Mouse (Mus musculus) hindbrain, embryonic 14.5 days (tissue): Measurements from ENCODE around the gene Tescl. TPM values are rescaled to one million over a fixed set of nuclear protein-coding genes. Genes with fewer than 3 reads are reported as not detected.
A peak's percentile ranks its signal among the peaks of the same experiment; 100 is the strongest.

Experiments used
- ATAC-seq: fragments of 200-750 bp; cut with Nextera tagmentation; 2 replicates; pipeline ENCODE4 v1.8.0; 2017; ENCODE audit warnings: moderate number of reproducible peaks, mild to moderate bottlenecking, moderate TSS enrichment, moderate library complexity; ENCODE audit not compliant: low FRiP score
- DNase-seq: peaks from one replicate; pipeline ENCODE4 v3.0.0-alpha.2; 2015; ENCODE audit warnings: low spot score
- H3K27ac ChIP-seq: fragments of 300-500 bp; sonication (generic); 2 replicates; pipeline ENCODE4 v1.5.1; 2014; ENCODE audit warnings: mild to moderate bottlenecking, moderate library complexity
- H3K27me3 ChIP-seq: fragments of 300-500 bp; sonication (generic); 2 replicates; pipeline ENCODE4 v1.6.1; 2014; ENCODE audit warnings: mild to moderate bottlenecking, low read length, mixed read lengths; ENCODE audit not compliant: control insufficient read depth, insufficient read depth
- H3K36me3 ChIP-seq: fragments of 300-500 bp; sonication (generic); replicated peaks from 2 replicates; pipeline ENCODE4 v1.6.1; 2014; ENCODE audit not compliant: control insufficient read depth, insufficient read depth
- H3K4me1 ChIP-seq: fragments of 300-500 bp; sonication (generic); replicated peaks from 2 replicates; pipeline ENCODE4 v1.6.1; 2014; ENCODE audit warnings: antibody characterized with exemption, low read length, mixed read lengths; ENCODE audit not compliant: control insufficient read depth, insufficient read depth
- H3K4me2 ChIP-seq: fragments of 300-500 bp; sonication (generic); replicated peaks from 2 replicates; pipeline ENCODE4 v1.6.1; 2014; ENCODE audit warnings: mild to moderate bottlenecking, moderate library complexity
- H3K4me3 ChIP-seq: fragments of 300-500 bp; sonication (generic); replicated peaks from 2 replicates; pipeline ENCODE4 v1.5.1; 2014; ENCODE audit warnings: mild to moderate bottlenecking, low read length
- H3K9ac ChIP-seq: fragments of 300-500 bp; sonication (generic); 2 replicates; pipeline ENCODE4 v1.6.1; 2014
- H3K9me3 ChIP-seq: fragments of 300-500 bp; sonication (generic); 2 replicates; pipeline ENCODE4 v1.6.1; 2016; ENCODE audit warnings: low read length; ENCODE audit not compliant: control insufficient read depth
- WGBS: fragments of 180-500 bp; shearing (Covaris S2); extraction: QIAGEN DNeasy Blood & Tissue Kit; methylation state at CpG from one replicate; pipeline ENCODE4 v1.1.7; 2014; 5-methylcytosine and 5-hydroxymethylcytosine counted together
- polyA plus RNA-seq: library from polyadenylated mRNA; unstranded; fragments of >200 nt; fragmentation: Nextera tagmentation; extraction: Ambion mirVana; gene quantifications from 2 replicates; pipeline ENCODE4 v1.2.1, GENCODE M21; 2014

Tescl gene
- polyA plus RNA-seq, 1 experiment from 2014 or later: 0.31 TPM

GRCm38 (mm10) chr7:24372786-24373185, 39.0 kb upstream of the Tescl start:
- 79% methylated on average over 4 of the region's 4 CpGs for WGBS

GRCm38 (mm10) chr7:24372300-24372699, 38.6 kb upstream of the Tescl start:
- DNase-seq (no peak), ATAC-seq (no peak)
- Histone ChIP-seq H3K9me3 (no peaks in the 10 kb centered on the region), H3K9ac (no peak overlapping the region), H3K36me3 (no peaks in the 10 kb centered on the region), H3K27me3 (no peaks in the 10 kb centered on the region; the same call in 1 of the 2 replicates), H3K4me1 (peaks cover 4% of the 10 kb centered on the region; the same call in 1 of the 2 replicates), H3K27ac (no peak overlapping the region), H3K4me2 (no peak overlapping the region), H3K4me3 (no peak overlapping the region)
- 86% methylated on average over 9 of the region's 11 CpGs for WGBS

More at GRCm38 (mm10) chr7:24372786-24373185, 39.0 kb upstream of the Tescl start:
- Histone ChIP-seq H3K27me3 (no peaks in the 10 kb centered on the region; the same call in 1 of the 2 replicates), H3K9ac (no peak overlapping the region), H3K4me3 (no peak overlapping the region), H3K27ac (peak overlapping the region; percentile 77; the same call in 1 of the 2 replicates), H3K4me2 (no peak overlapping the region), H3K4me1 (peaks cover 4% of the 10 kb centered on the region; the same call in 1 of the 2 replicates), H3K36me3 (no peaks in the 10 kb centered on the region), H3K9me3 (no peaks in the 10 kb centered on the region)
- DNase-seq (no peak), ATAC-seq (no peak)

- Histone ChIP-seq H3K4me1 (0 out of 2 replicates have a peak, but pooled peaks cover 4% of the 10 kb centered on the region), H3K9ac (no peak overlapping the region), H3K27ac (no peak overlapping the region), H3K27me3 (no peaks in the 10 kb centered on the region), H3K4me3 (no peak overlapping the region), H3K4me2 (no peak overlapping the region), H3K36me3 (no peaks in the 10 kb centered on the region), H3K9me3 (no peaks in the 10 kb centered on the region)
- 72% methylated on average over 3 of the region's 3 CpGs for WGBS
- DNase-seq: no peak
- no peak for ATAC-seq
These were observed 38.0 kb upstream of the Tescl start for GRCm38 (mm10) chr7:24371809-24372145.

GRCm38 (mm10) chr7:24371012-24371808, 37.5 kb upstream of the Tescl start:
- no peak overlapping the region for H3K9ac ChIP-seq
- H3K27me3 ChIP-seq: no peaks in the 10 kb centered on the region
- H3K4me1 ChIP-seq: 0 out of 2 replicates have a peak, but pooled peaks cover 4% of the 10 kb centered on the region
- H3K27ac ChIP-seq: no peak overlapping the region
- DNase-seq: no peak
- no peaks in the 10 kb centered on the region for H3K9me3 ChIP-seq
- H3K4me3 ChIP-seq: no peak overlapping the region
- ATAC-seq: no peak
- no peaks in the 10 kb centered on the region for H3K36me3 ChIP-seq
- 79% methylated on average over 7 of the region's 7 CpGs for WGBS
- H3K4me2 ChIP-seq: no peak overlapping the region

DNA sequence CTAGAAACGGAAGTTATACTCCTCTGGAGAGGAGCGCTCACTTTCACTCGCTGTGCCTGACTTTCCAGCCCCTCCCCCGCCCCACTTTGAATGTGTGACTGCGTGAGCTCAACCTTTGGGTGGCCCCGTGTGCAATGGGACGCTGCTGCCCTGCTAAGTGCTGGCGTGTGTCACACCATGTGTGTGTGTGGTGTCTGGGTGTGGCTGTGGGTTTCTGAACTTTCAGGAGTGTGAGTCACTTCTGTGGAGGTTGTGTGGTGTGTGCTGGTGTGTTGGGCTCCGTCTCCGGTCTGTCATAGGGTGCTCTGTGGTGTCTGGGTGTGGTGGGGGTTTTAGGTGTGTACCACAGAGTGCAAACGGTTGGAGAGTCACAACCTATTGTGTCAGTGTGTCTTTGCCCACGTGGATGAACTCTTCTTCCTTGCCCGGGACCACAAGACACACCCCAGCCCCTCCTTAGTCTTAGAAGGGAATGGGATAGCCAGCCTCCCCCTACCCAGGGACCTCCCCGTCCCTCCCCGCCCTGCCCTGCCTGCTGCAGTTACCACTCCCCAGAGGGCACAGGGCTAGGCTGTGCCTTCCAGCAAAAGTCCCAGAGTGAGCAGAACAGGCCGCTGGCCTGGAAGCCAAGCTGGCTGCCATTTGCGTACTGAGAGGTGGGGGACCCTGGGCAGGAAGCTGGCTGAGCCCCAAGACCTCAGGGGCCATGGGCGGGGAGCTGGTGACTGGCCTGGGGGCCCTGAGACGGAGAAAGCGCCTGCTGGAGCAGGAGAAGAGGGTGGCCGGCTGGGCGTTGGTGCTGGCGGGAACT, 36.2 kb upstream of the Tescl start, which contains the start of gene Kcnn4:
Gene Kcnn4 (plus strand): TSS at position 533 of the 811 bp plus-strand sequence.
- no peak within 1 kb of the TSS for H3K4me3 ChIP-seq
- DNase-seq (no peak), ATAC-seq (0 out of 2 replicates have a peak, but pooled peaks have one; percentile 31)
- 0 out of 2 replicates have a peak, but pooled peaks cover 4% of the 10 kb centered on the region for H3K4me1 ChIP-seq
- no peak within 1 kb of the TSS for H3K27ac ChIP-seq
- H3K36me3 ChIP-seq: no peaks in the 10 kb centered on the region
- H3K9me3 ChIP-seq: no peaks in the 10 kb centered on the region
- no peak within 1 kb of the TSS for H3K9ac ChIP-seq
- no peaks in the 10 kb centered on the region for H3K27me3 ChIP-seq
- 51% methylated on average over 22 of the region's 23 CpGs for WGBS
- H3K4me2 ChIP-seq: no peak within 1 kb of the TSS; the same call in 1 of the 2 replicates

DNA sequence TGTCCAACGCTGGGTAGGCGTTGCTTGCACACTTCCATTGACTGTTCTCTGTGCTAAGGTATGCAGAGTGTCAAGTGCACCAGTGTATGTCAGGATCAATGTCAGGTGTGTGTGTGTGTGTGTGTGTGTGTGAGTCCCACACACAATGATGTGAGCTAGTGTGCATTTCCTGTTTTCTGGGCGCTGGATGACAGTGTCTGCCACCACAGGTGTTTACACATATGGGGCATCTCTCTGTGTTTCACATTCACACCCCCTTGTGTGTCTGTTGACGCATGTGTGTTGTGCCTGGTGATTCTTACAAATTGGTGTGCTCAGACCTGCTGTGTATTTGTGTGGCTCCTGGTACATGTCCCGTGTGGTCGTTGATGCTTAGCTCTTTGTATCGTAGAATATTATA, 35.2 kb upstream of the Tescl start:
- Histone ChIP-seq H3K9ac (no peak overlapping the region), H3K4me1 (0 out of 2 replicates have a peak, but pooled peaks cover 4% of the 10 kb centered on the region), H3K4me2 (no peak overlapping the region), H3K36me3 (no peaks in the 10 kb centered on the region), H3K4me3 (no peak overlapping the region), H3K27ac (no peak overlapping the region), H3K27me3 (no peaks in the 10 kb centered on the region), H3K9me3 (no peaks in the 10 kb centered on the region)
- 89% methylated on average over 7 of the region's 7 CpGs for WGBS
- ATAC-seq (no peak), DNase-seq (no peak)

DNA sequence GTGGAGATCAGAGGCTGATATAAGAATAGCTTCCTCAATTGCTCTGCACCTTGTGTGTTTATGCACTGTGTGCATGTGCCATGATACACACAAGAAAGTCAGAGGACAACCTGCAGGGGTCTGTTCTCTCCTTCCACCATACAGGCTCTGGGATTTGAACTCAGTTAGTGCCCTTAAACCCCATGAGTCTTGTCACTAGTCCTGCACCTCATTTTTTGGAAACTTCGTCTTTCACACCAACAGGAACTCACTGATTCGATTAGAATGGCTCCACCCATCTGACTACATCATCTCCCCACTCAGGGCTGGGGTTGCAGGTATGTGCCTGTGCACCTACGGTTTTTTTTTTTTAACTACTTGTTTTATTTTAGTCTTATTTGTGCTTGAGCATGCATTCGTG, 34.5 kb upstream of the Tescl start:
- Histone ChIP-seq H3K9me3 (no peaks in the 10 kb centered on the region), H3K4me3 (no peak overlapping the region), H3K36me3 (no peaks in the 10 kb centered on the region), H3K9ac (no peak overlapping the region), H3K27ac (no peak overlapping the region), H3K4me2 (no peak overlapping the region), H3K27me3 (no peaks in the 10 kb centered on the region), H3K4me1 (no peaks in the 10 kb centered on the region)
- ATAC-seq (no peak), DNase-seq (no peak)
- WGBS: 67% methylated on average over 4 of the region's 4 CpGs

DNA sequence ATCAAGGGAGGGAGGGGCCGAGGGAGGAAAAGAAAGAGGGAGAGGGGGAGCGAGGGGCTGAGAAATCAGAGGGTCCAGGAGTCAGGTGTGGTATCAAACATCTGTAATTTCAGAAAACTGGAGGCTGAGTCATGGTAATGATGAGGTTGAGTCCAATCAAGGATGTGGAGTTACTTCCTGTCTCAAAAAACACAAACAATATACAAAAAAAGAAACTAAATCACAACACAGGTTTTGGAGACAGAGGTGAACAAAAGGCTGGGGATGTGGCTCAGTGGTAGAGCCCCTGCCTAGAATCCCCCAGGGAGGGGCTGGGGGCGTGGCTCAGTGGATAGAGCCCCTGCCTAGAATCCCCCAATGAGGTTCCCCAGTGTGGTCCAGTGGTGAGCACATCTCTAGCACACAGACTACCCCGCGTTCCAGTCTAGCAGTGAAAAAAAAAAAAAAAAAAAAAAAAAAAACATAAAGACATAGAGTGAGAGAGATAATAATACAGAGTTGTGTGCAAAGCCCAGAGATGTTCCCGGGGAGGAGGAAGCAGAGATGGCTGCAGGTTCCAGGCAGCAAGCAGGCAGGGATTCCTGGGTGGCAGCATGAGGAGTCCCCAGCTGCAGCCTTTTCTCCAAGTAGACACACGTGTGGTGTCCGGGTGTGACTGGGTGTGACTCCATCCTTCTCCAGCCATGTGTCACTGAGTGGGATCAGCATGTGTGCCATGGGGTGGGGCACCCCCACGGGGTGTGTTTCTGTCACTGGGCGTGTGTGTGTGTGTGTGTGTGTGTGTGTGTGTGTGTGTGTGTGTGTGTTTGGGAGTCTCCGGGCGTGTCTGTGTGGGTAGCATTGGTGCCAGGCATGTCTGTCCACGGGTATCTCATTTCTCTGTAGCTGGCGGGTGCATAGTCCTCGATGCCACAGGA, 33.2 kb upstream of the Tescl start:
- no peak overlapping the region for H3K27ac ChIP-seq
- no peak for ATAC-seq
- H3K4me2 ChIP-seq: no peak overlapping the region
- H3K9ac ChIP-seq: no peak overlapping the region
- no peaks in the 10 kb centered on the region for H3K4me1 ChIP-seq
- H3K4me3 ChIP-seq: no peak overlapping the region
- H3K27me3 ChIP-seq: no peaks in the 10 kb centered on the region
- DNase-seq: no peak
- 77% methylated on average over 15 of the region's 15 CpGs for WGBS
- no peaks in the 10 kb centered on the region for H3K9me3 ChIP-seq
- no peaks in the 10 kb centered on the region for H3K36me3 ChIP-seq
